Mouse (Mus musculus) limb, embryonic 14.5 days (tissue): ENCODE measurements around the gene Bahd1. TPM values are rescaled to one million over a fixed set of nuclear protein-coding genes. Genes with fewer than 3 reads are reported as not detected.

Source experiments
- ATAC-seq: fragments of 200-750 bp; cut with Nextera tagmentation; 2 replicates; pipeline ENCODE4 v1.8.0; 2017; ENCODE audit warnings: low read depth, moderate number of reproducible peaks, moderate TSS enrichment; ENCODE audit not compliant: low FRiP score
- DNase-seq: peaks from one replicate; pipeline ENCODE4 v3.0.0-alpha.2; 2015; ENCODE audit warnings: low spot score
- H3K27ac ChIP-seq: fragments of 300-500 bp; sonication (generic); replicated peaks from 2 replicates; pipeline ENCODE4 v1.5.1; 2014; ENCODE audit warnings: low read depth, mild to moderate bottlenecking, low read length, moderate library complexity, mixed read lengths
- H3K27me3 ChIP-seq: fragments of 300-500 bp; sonication (generic); 2 replicates; pipeline ENCODE4 v1.6.1; 2014; ENCODE audit warnings: low read length, mixed read lengths; ENCODE audit not compliant: control insufficient read depth, insufficient read depth
- H3K36me3 ChIP-seq: fragments of 300-500 bp; sonication (generic); 2 replicates; pipeline ENCODE4 v1.6.1; 2014; ENCODE audit warnings: mild to moderate bottlenecking, low read length, moderate library complexity, mixed read lengths; ENCODE audit not compliant: control insufficient read depth, insufficient read depth
- H3K4me1 ChIP-seq: fragments of 300-500 bp; sonication (generic); 2 replicates; pipeline ENCODE4 v1.6.1; 2014; ENCODE audit warnings: antibody characterized with exemption, low read length, mixed read lengths; ENCODE audit not compliant: control insufficient read depth, insufficient read depth
- H3K4me2 ChIP-seq: fragments of 300-500 bp; sonication (generic); replicated peaks from 2 replicates; pipeline ENCODE4 v1.6.1; 2014; ENCODE audit warnings: low read depth, mild to moderate bottlenecking, low read length, moderate library complexity; ENCODE audit not compliant: severe bottlenecking
- H3K4me3 ChIP-seq: fragments of 300-500 bp; sonication (generic); replicated peaks from 2 replicates; pipeline ENCODE4 v1.5.1; 2014; ENCODE audit warnings: low read length
- H3K9ac ChIP-seq: fragments of 300-500 bp; sonication (generic); 2 replicates; pipeline ENCODE4 v1.6.1; 2014; ENCODE audit warnings: mild to moderate bottlenecking, low read depth, low read length, moderate library complexity; ENCODE audit not compliant: severe bottlenecking
- H3K9me3 ChIP-seq: fragments of 300-500 bp; sonication (generic); 2 replicates; pipeline ENCODE4 v1.6.1; 2016; ENCODE audit warnings: low read length; ENCODE audit not compliant: control insufficient read depth
- POLR2A ChIP-seq: fragments of 200-500 bp; IDR thresholded peaks from 2 replicates; pipeline ENCODE4 v1.8.0; 2012; ENCODE audit warnings: inconsistent platforms, mild to moderate bottlenecking, moderate library complexity, borderline replicate concordance; ENCODE audit not compliant: insufficient read depth, insufficient read length; ENCODE audit errors: extremely low read depth
- WGBS: fragments of 180-500 bp; shearing (Covaris S2); extraction: QIAGEN DNeasy Blood & Tissue Kit; methylation state at CpG from one replicate; pipeline ENCODE4 v1.1.7; 2014; 5-methylcytosine and 5-hydroxymethylcytosine counted together
- polyA plus RNA-seq, 2 experiments: library from polyadenylated mRNA; depleted of rRNA in 1 of 2; stranded (reverse) in 1 of 2; unstranded in 1 of 2; fragments of >200 nt; fragmentation: Nextera tagmentation in 1 of 2; extraction: Ambion mirVana in 1 of 2; gene quantifications; 2 replicates each; pipeline versions ENCODE4 v1.2.1 to v1.2.3; 2012 to 2014

Bahd1 gene
- polyA plus RNA-seq, 2 experiments, result 1.5 to 14.1 TPM

- no peaks in the 10 kb centered on the region for H3K9me3 ChIP-seq
- peaks cover 60% of the 10 kb centered on the region for H3K27me3 ChIP-seq
Observed at GRCm38 (mm10) chr2:118895990-118896913, 3.9 kb upstream of the Bahd1 start.

DNA sequence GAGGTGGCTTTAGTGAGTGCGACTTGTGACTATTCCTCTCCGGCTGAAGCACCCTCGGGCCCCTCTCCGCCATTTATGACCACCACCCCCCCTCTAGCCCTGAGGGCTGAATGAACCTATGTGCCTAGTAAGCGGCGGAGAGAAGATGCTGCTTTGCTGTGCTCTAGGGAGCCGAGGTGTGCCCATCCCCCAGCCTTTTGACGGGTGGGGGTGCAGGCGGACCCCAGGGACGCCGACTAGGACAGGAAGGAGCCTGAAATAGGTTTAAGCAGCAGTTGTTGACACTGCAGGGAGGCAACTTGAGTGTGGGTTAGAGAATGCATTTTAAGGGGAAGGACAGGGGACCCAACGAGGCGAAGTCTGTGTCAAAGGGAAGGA, 3.3 kb upstream of the Bahd1 start:
- peak overlapping the region; percentile 50 for H3K4me3 ChIP-seq
- H3K9me3 ChIP-seq, result no peaks in the 10 kb centered on the region
- no peaks in the 10 kb centered on the region for H3K36me3 ChIP-seq
- DNase-seq (no peak), ATAC-seq (no peak)
- H3K4me2 ChIP-seq, result peak overlapping the region; percentile 92
- H3K27ac ChIP-seq, result no peak overlapping the region
- H3K4me1 ChIP-seq, result peaks cover 31% of the 10 kb centered on the region
- no peak for TF ChIP-seq POLR2A
- peaks cover 60% of the 10 kb centered on the region for H3K27me3 ChIP-seq
- H3K9ac ChIP-seq, result peak overlapping the region; percentile 44
- WGBS, result 2% methylated on average over 13 of the region's 13 CpGs

More at GRCm38 (mm10) chr2:118895990-118896913, 3.9 kb upstream of the Bahd1 start:
- peak overlapping the region; percentile 50 for H3K4me3 ChIP-seq
- 1% methylated on average over 38 of the region's 38 CpGs for WGBS
- H3K9ac ChIP-seq, result peak overlapping the region; percentile 44
- no peak for TF ChIP-seq POLR2A
- no peak for DNase-seq
- H3K4me1 ChIP-seq, result peaks cover 31% of the 10 kb centered on the region
- no peak overlapping the region for H3K27ac ChIP-seq
- no peak for ATAC-seq
- peak overlapping the region; percentile 92 for H3K4me2 ChIP-seq
- H3K36me3 ChIP-seq, result no peaks in the 10 kb centered on the region

DNA sequence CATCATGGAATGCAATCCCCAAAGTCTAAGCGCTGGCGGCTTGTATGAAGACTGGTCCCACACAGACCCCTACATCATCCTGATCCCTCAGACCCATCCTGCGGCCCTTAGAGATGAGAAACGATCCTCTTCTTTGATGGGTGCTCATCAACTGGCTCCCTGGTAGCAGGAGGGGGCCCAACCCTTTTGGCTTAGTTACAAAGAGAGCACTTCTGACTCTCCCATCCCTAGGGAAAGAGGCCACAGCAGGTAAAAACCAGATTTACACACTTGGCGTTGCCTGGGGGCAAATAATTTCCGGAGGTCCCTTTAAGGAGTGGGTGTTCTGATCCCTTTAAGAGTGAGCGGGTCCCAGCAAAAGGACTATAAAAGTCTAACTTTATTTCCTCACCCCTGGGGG, 2.8 kb upstream of the Bahd1 start:
- 4% methylated on average over 7 of the region's 7 CpGs for WGBS
- DNase-seq (no peak), ATAC-seq (no peak)
- H3K4me3 ChIP-seq, result peak overlapping the region; percentile 50
- H3K9me3 ChIP-seq, result no peaks in the 10 kb centered on the region
- H3K4me2 ChIP-seq, result peak overlapping the region; percentile 92; the same call in 1 of the 2 replicates
- H3K27me3 ChIP-seq, result peaks cover 60% of the 10 kb centered on the region
- H3K27ac ChIP-seq, result no peak overlapping the region
- peaks cover 31% of the 10 kb centered on the region for H3K4me1 ChIP-seq
- no peak overlapping the region for H3K9ac ChIP-seq
- no peaks in the 10 kb centered on the region for H3K36me3 ChIP-seq
- no peak for TF ChIP-seq POLR2A

DNA sequence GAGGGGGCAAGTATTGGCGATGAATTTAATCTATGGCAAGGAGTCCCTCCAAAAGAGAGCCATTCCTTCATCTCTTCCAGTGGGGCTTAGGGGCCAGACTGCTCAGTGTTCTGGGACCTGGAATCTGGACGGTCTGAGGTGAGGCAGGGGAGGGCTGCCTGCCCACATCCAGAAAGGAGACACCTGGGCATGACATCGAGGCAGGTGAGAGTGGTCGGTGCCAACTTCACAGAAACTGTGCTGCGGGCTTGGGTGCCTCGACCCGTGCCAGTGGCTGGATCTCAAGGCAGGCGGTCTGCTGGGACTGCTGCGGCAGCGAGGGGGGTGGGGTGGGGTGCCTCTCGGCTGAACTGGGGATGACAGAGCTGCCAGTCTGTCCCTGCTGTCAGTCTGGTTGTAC, 2.4 kb upstream of the Bahd1 start:
- no peaks in the 10 kb centered on the region for H3K36me3 ChIP-seq
- DNase-seq, result no peak
- peak overlapping the region; percentile 50; the same call in 1 of the 2 replicates for H3K4me3 ChIP-seq
- WGBS, result 1% methylated on average over 11 of the region's 11 CpGs
- H3K9ac ChIP-seq, result no peak overlapping the region
- H3K27ac ChIP-seq, result no peak overlapping the region
- no peaks in the 10 kb centered on the region for H3K9me3 ChIP-seq
- no peak for TF ChIP-seq POLR2A
- peaks cover 35% of the 10 kb centered on the region for H3K4me1 ChIP-seq
- no peak for ATAC-seq
- H3K27me3 ChIP-seq, result peaks cover 60% of the 10 kb centered on the region
- no peak overlapping the region for H3K4me2 ChIP-seq

DNA sequence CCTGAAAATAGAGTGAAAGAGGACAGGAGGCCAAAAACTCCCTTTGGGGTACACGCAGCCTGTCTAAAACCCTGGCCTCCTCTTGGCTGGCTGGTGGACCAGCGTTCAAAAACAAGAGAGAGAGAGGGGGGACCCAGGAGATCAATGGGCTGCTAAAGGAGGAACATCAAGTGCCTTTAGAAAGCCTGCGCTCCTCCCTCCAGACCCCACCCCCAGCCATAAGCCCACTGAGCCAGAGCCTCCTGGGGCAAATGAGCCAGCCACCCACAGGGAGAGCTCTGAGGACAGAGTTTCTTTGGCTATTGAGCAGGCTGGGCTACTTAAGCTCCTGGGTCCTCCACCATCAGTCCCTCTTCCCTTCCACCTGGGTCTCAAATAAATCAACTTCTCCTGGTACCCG, 1.4 kb upstream of the Bahd1 start:
- Histone ChIP-seq H3K9ac (no peak overlapping the region), H3K4me1 (peaks cover 41% of the 10 kb centered on the region), H3K36me3 (no peaks in the 10 kb centered on the region), H3K9me3 (no peaks in the 10 kb centered on the region), H3K4me2 (no peak overlapping the region), H3K27me3 (peaks cover 60% of the 10 kb centered on the region), H3K27ac (no peak overlapping the region), H3K4me3 (no peak overlapping the region)
- TF ChIP-seq POLR2A, result no peak
- WGBS, result 18% methylated on average over 4 of the region's 4 CpGs
- DNase-seq (no peak), ATAC-seq (no peak)
